9 mouse cellular contexts compared by ENCODE assay signal in genomic region chr7:123031211-123031743, GRCm38 (mm10).
DNase-seq lines count a peak whose midpoint lies in the region; ATAC-seq lines count a peak whose summit lies in the region.
"Had no signal": no experiment of that assay in that cellular context is flagged by ENCODE, and none has a peak within 500 bp of the region (broad histone marks: within the 10 kb centered on the region; RNA-seq: fewer than 3 reads in every experiment).

No protein-coding gene starts in this region.

- peaks cover 14% of the 10 kb centered on the region for H3K4me1 ChIP-seq in heart, embryonic 16.5 days (ENCODE audit: control insufficient read depth, insufficient read depth, low read length)
- peaks cover 20% of the 10 kb centered on the region for H3K4me1 ChIP-seq in hindbrain, embryonic 10.5 days (replicated peaks)
- peaks cover 26% of the 10 kb centered on the region for H3K4me1 ChIP-seq in midbrain, embryonic 15.5 days

- 4% methylated on average over 12 of the region's 12 CpGs for WGBS in heart, embryonic 16.5 days
- WGBS in hindbrain, embryonic 10.5 days = 5% methylated on average over 12 of the region's 12 CpGs
- WGBS in midbrain, embryonic 15.5 days = 2% methylated on average over 12 of the region's 12 CpGs

- peak overlapping the region; percentile 91 for H3K4me2 ChIP-seq in heart, embryonic 16.5 days (ENCODE audit: low read depth, low read length)
- peak overlapping the region; percentile 88 for H3K4me2 ChIP-seq in midbrain, embryonic 15.5 days

- 0 out of 2 replicates have a peak, but pooled peaks have one; percentile 24 for ATAC-seq in heart, embryonic 16.5 days (replicated peaks; ENCODE audit: extremely low read depth, insufficient read depth, low FRiP score)
- peak; percentile 89 for ATAC-seq in midbrain, embryonic 15.5 days (replicated peaks)

- H3K9ac ChIP-seq in heart, embryonic 16.5 days (ENCODE audit: low read length) = peak overlapping the region; percentile 72
- peak overlapping the region; percentile 63 for H3K9ac ChIP-seq in midbrain, embryonic 15.5 days

- peaks cover 7% of the 10 kb centered on the region; the same call in 1 of the 2 replicates for H3K27me3 ChIP-seq in heart, embryonic 16.5 days (ENCODE audit: control insufficient read depth, insufficient read depth, low read length)
- H3K27me3 ChIP-seq in hindbrain, embryonic 10.5 days (ENCODE audit: insufficient read depth, poor library complexity, severe bottlenecking) = peaks cover 5% of the 10 kb centered on the region; the same call in 1 of the 2 replicates
- H3K27me3 ChIP-seq in midbrain, embryonic 15.5 days (replicated peaks) = no peaks in the 10 kb centered on the region

- H3K36me3 ChIP-seq in heart, embryonic 16.5 days (ENCODE audit: control insufficient read depth, insufficient read depth) = no peaks in the 10 kb centered on the region
- no peaks in the 10 kb centered on the region for H3K36me3 ChIP-seq in hindbrain, embryonic 10.5 days
- H3K36me3 ChIP-seq in midbrain, embryonic 15.5 days (replicated peaks) = no peaks in the 10 kb centered on the region
- H3K36me3 ChIP-seq: G1E had no signal

- peak overlapping the region; percentile 54 for H3K4me3 ChIP-seq in heart, embryonic 16.5 days (ENCODE audit: low read length)
- H3K4me3 ChIP-seq in hindbrain, embryonic 10.5 days = peak overlapping the region; percentile 58
- peak overlapping the region; percentile 53 for H3K4me3 ChIP-seq in midbrain, embryonic 15.5 days

- no peak overlapping the region for H3K27ac ChIP-seq in heart, embryonic 16.5 days (ENCODE audit: low read length)
- H3K27ac ChIP-seq in hindbrain, embryonic 10.5 days = peak overlapping the region; percentile 89
- H3K27ac ChIP-seq in midbrain, embryonic 15.5 days = peak overlapping the region; percentile 96

- DNase-seq in heart, postnatal 25 days (ENCODE audit: low spot score) = no peak
- peak; percentile 43 to 45 for DNase-seq in cerebellum, postnatal 14 days
- no peak for DNase-seq in hindbrain, embryonic 10.5 days (ENCODE audit: low spot score)
- DNase-seq in layer of hippocampus, adult 9-11 months = peak; percentile 49
- DNase-seq in thymus, postnatal 25 days = no peak
- no peak for DNase-seq in gastrocnemius, postnatal 14 days

- H3K9me3 ChIP-seq in heart, embryonic 16.5 days (replicated peaks; ENCODE audit: control insufficient read depth, low read length) = no peaks in the 10 kb centered on the region
- no peaks in the 10 kb centered on the region for H3K9me3 ChIP-seq in hindbrain, embryonic 10.5 days
- H3K9me3 ChIP-seq in midbrain, embryonic 15.5 days = no peaks in the 10 kb centered on the region
- H3K9me3 ChIP-seq: G1E had no signal

- intact Hi-C loops in heart, postnatal 25 days (cut with DNase I) = no loop called here
- intact Hi-C loops in gastrocnemius, postnatal 14 days (cut with DNase I; ENCODE audit: low total_unique reads) = no loop called here

Comparison
In these comparisons a context has a peak if more than half of its experiments do, and no peak if none do; other contexts are left out.
1. DNase-seq: peak in cerebellum, postnatal 14 days (2 of 2) and layer of hippocampus, adult 9-11 months (single experiment); none in heart, postnatal 25 days (single experiment), hindbrain, embryonic 10.5 days (single experiment), thymus, postnatal 25 days (single experiment) and gastrocnemius, postnatal 14 days (single experiment).
2. Peak in every context shown above with its lines, with median percentiles within 50 percentile points of each other: H3K4me3 ChIP-seq.